Mouse (Mus musculus) kidney, postnatal 0 days (tissue): Measurements from ENCODE around the gene Meioc. TPM values are rescaled to one million over a fixed set of nuclear protein-coding genes. Genes with fewer than 3 reads are reported as not detected.
A peak's percentile ranks its signal among the peaks of the same experiment; 100 is the strongest.

Experiments used
- ATAC-seq: fragments of 200-750 bp; cut with Nextera tagmentation; replicated peaks from 2 replicates; pipeline ENCODE4 v1.8.0; 2017; ENCODE audit warnings: low read depth, moderate number of reproducible peaks, moderate TSS enrichment, moderate library complexity; ENCODE audit not compliant: low FRiP score
- DNase-seq: peaks from one replicate; pipeline ENCODE4 v3.0.0-alpha.2; 2016; ENCODE audit warnings: low spot score
- H3K27ac ChIP-seq: fragments of 300-500 bp; sonication (generic); 2 replicates; pipeline ENCODE4 v1.5.1; 2014; ENCODE audit warnings: mild to moderate bottlenecking
- H3K27me3 ChIP-seq: fragments of 300-500 bp; sonication (generic); 2 replicates; pipeline ENCODE4 v1.6.1; 2014; ENCODE audit warnings: low read length, mixed read lengths; ENCODE audit not compliant: insufficient read depth
- H3K36me3 ChIP-seq: fragments of 300-500 bp; sonication (generic); 2 replicates; pipeline ENCODE4 v1.6.1; 2014; ENCODE audit warnings: low read length, mixed read lengths; ENCODE audit not compliant: insufficient read depth
- H3K4me1 ChIP-seq: fragments of 300-500 bp; sonication (generic); replicated peaks from 2 replicates; pipeline ENCODE4 v1.6.1; 2014; ENCODE audit warnings: antibody characterized with exemption, low read length, mixed read lengths; ENCODE audit not compliant: insufficient read depth
- H3K4me2 ChIP-seq: fragments of 300-500 bp; sonication (generic); 2 replicates; pipeline ENCODE4 v1.6.1; 2014; ENCODE audit warnings: mild to moderate bottlenecking, low read length, moderate library complexity, mixed read lengths
- H3K4me3 ChIP-seq: fragments of 300-500 bp; sonication (generic); replicated peaks from 2 replicates; pipeline ENCODE4 v1.5.1; 2014; ENCODE audit warnings: low read depth, low read length
- H3K9ac ChIP-seq: fragments of 300-500 bp; sonication (generic); 2 replicates; pipeline ENCODE4 v1.6.1; 2014; ENCODE audit warnings: low read depth, low read length
- H3K9me3 ChIP-seq: fragments of 300-500 bp; sonication (generic); replicated peaks from 2 replicates; pipeline ENCODE4 v1.6.1; 2016; ENCODE audit warnings: low read length, inconsistent platforms, mixed read lengths
- CTCF ChIP-seq: IDR thresholded peaks from 2 replicates; pipeline ENCODE4 v1.5.1; 2016; ENCODE audit warnings: antibody characterized with exemption, low read depth, mild to moderate bottlenecking, moderate library complexity
- WGBS: fragments of 180-500 bp; shearing (Covaris S2); extraction: QIAGEN DNeasy Blood & Tissue Kit; methylation state at CpG from one replicate; pipeline ENCODE4 v1.1.7; 2014; 5-methylcytosine and 5-hydroxymethylcytosine counted together
- polyA plus RNA-seq: library from polyadenylated mRNA; unstranded; fragments of >200 nt; fragmentation: Nextera tagmentation; extraction: Ambion mirVana; gene quantifications from 2 replicates; pipeline ENCODE4 v1.2.1, GENCODE M21; 2015

Gene Meioc
- polyA plus RNA-seq, 1 experiment from 2014 or later: 0.32 TPM

DNA sequence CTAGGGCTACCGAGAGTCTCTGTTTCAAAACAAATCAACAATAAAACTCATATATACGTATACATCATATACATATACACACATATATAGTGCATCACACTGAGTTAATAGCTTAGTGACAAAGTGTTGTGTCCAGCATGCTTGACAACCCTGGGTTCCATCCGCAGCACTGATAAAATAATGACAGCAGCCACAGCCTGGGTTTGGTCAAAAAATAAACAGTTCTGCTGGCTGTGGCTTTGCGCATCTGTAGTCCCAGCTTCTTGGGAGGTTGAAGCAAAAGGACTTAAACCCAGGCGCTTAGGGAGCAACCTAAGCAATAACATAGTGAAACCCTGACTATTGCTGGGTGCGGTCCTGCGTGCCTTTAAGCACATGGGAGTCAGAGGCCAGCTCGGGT, 34.1 kb upstream of the Meioc start:
- H3K9me3 ChIP-seq: no peaks in the 10 kb centered on the region
- no peak overlapping the region for H3K9ac ChIP-seq
- no peak overlapping the region for H3K4me2 ChIP-seq
- H3K4me3 ChIP-seq: no peak overlapping the region
- TF ChIP-seq CTCF: no peak
- no peaks in the 10 kb centered on the region for H3K27me3 ChIP-seq
- DNase-seq (no peak), ATAC-seq (no peak)
- H3K36me3 ChIP-seq: no peaks in the 10 kb centered on the region
- WGBS: 58% methylated on average over 8 of the region's 8 CpGs
- peaks cover 18% of the 10 kb centered on the region for H3K4me1 ChIP-seq
- H3K27ac ChIP-seq: no peak overlapping the region

GRCm38 (mm10) chr11:102630731-102631130, 32.8 kb upstream of the Meioc start:
- no peak overlapping the region for H3K4me3 ChIP-seq
- H3K9me3 ChIP-seq: no peaks in the 10 kb centered on the region
- H3K4me2 ChIP-seq: no peak overlapping the region
- 28% methylated on average over 7 of the region's 7 CpGs for WGBS
- H3K4me1 ChIP-seq: peaks cover 9% of the 10 kb centered on the region; the same call in 1 of the 2 replicates
- no peak for DNase-seq
- H3K27ac ChIP-seq: no peak overlapping the region
- H3K9ac ChIP-seq: no peak overlapping the region
- H3K36me3 ChIP-seq: no peaks in the 10 kb centered on the region
- no peak for TF ChIP-seq CTCF
- H3K27me3 ChIP-seq: no peaks in the 10 kb centered on the region
- ATAC-seq: no peak

GRCm38 (mm10) chr11:102631203-102631602, 32.3 kb upstream of the Meioc start:
- Histone ChIP-seq H3K4me2 (no peak overlapping the region), H3K36me3 (no peaks in the 10 kb centered on the region), H3K27me3 (no peaks in the 10 kb centered on the region), H3K4me3 (no peak overlapping the region), H3K27ac (peak overlapping the region; percentile 31; the same call in 1 of the 2 replicates), H3K9me3 (no peaks in the 10 kb centered on the region), H3K9ac (no peak overlapping the region), H3K4me1 (peaks cover 9% of the 10 kb centered on the region; the same call in 1 of the 2 replicates)
- no peak for ATAC-seq
- 30% methylated on average over 5 of the region's 5 CpGs for WGBS
- no peak for TF ChIP-seq CTCF
- peak; percentile 49 for DNase-seq

DNA sequence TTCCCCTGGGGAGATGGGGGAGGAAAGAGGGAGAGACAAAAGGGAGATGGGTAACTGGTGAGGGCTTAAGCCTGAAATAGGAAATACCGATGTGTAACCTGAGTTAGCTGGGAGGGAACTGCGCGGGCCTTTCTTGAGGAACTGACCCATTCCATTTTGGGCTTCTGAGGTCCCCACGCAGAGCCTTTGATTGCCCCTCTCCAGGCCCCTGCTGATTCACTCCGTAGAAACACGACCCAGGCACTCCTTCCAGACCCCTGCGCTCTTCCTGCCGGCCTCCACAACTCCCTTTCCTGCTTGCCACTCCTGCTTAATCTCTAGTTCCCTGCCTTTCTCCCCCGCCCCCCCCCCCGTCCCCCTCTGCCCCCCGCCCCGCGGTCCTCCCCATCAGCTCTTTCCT, 30.8 kb upstream of the Meioc start:
- DNase-seq (peak; percentile 90), ATAC-seq (peak; percentile 42; the same call in 1 of the 2 replicates)
- no peak overlapping the region for H3K9ac ChIP-seq
- TF ChIP-seq CTCF: no peak
- H3K27me3 ChIP-seq: no peaks in the 10 kb centered on the region
- 6% methylated on average over 8 of the region's 13 CpGs for WGBS
- no peaks in the 10 kb centered on the region for H3K9me3 ChIP-seq
- no peaks in the 10 kb centered on the region for H3K36me3 ChIP-seq
- H3K27ac ChIP-seq: no peak overlapping the region
- H3K4me2 ChIP-seq: peak overlapping the region; percentile 53
- peaks cover 9% of the 10 kb centered on the region; the same call in 1 of the 2 replicates for H3K4me1 ChIP-seq
- H3K4me3 ChIP-seq: 0 out of 2 replicates have a peak overlapping the region, but pooled peaks have one; percentile 6

DNA sequence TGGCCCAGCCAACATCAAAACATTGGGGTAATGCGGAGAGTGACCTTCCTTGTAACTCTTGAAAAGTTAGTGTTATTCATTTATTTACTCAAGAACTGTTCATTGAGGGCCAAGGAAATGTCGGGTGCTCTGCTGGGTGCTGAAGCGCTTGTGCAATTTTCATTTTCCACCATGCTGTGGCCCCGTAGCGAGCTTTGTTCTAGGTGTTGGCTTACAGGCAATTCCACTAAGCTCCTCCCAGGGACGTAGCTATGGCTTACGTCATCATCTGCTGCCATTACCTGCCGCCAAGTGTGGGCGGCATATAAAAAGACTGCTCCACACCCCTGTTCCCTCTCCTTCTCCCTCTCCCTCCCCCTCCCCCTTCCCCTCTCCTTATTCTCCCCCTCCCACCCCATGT, 30.1 kb upstream of the Meioc start:
- peak; percentile 30; the same call in 1 of the 2 replicates for ATAC-seq
- Histone ChIP-seq H3K27ac (peak overlapping the region; percentile 68), H3K4me3 (peak overlapping the region; percentile 9; the same call in 1 of the 2 replicates), H3K27me3 (no peaks in the 10 kb centered on the region), H3K36me3 (no peaks in the 10 kb centered on the region), H3K4me1 (peaks cover 9% of the 10 kb centered on the region; the same call in 1 of the 2 replicates), H3K9ac (no peak overlapping the region), H3K4me2 (peak overlapping the region; percentile 53), H3K9me3 (no peaks in the 10 kb centered on the region)
- 12% methylated on average over 9 of the region's 9 CpGs for WGBS
- peak; percentile 76 for DNase-seq
- no peak for TF ChIP-seq CTCF

DNA sequence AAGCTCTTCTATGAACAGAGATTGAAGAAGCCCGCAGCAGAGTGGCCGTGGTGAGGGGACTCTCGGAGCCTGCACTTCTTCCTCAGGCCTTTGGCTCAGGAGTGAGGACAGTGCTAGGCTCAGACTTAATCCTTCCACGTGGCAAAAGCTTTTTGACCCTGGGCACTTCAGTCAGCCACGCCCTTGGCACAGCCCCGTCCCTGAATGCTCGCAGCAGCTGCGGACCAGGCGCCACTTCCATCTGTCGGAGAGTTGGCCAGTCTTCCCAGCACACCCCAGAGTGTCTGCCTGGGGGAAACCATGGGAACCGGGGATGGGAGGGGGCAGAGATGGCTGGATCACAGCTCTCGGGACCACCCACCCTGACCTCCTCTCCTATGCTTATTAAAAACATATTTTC, 26.6 kb upstream of the Meioc start:
- no peaks in the 10 kb centered on the region for H3K4me1 ChIP-seq
- H3K27me3 ChIP-seq: no peaks in the 10 kb centered on the region
- no peak for TF ChIP-seq CTCF
- DNase-seq (no peak), ATAC-seq (no peak)
- H3K4me2 ChIP-seq: no peak overlapping the region
- WGBS: 61% methylated on average over 12 of the region's 12 CpGs
- H3K4me3 ChIP-seq: no peak overlapping the region
- no peak overlapping the region for H3K9ac ChIP-seq
- H3K27ac ChIP-seq: no peak overlapping the region
- no peaks in the 10 kb centered on the region for H3K36me3 ChIP-seq
- H3K9me3 ChIP-seq: no peaks in the 10 kb centered on the region

GRCm38 (mm10) chr11:102643891-102644382, 19.6 kb upstream of the Meioc start:
- H3K4me1 ChIP-seq: no peaks in the 10 kb centered on the region
- no peak overlapping the region for H3K9ac ChIP-seq
- H3K9me3 ChIP-seq: no peaks in the 10 kb centered on the region
- TF ChIP-seq CTCF: no peak
- no peak overlapping the region for H3K4me2 ChIP-seq
- H3K36me3 ChIP-seq: no peaks in the 10 kb centered on the region
- no peak overlapping the region; the same call in 1 of the 2 replicates for H3K27ac ChIP-seq
- ATAC-seq: no peak
- DNase-seq: peak; percentile 40
- 51% methylated on average over 10 of the region's 10 CpGs for WGBS
- H3K4me3 ChIP-seq: no peak overlapping the region
- no peaks in the 10 kb centered on the region for H3K27me3 ChIP-seq
